Mouse (Mus musculus) midbrain, embryonic 10.5 days (tissue): Measurements from ENCODE around the gene Fdps. TPM values are rescaled to one million over a fixed set of nuclear protein-coding genes. Genes with fewer than 3 reads are reported as not detected.
"Not testable (repeated sequence)": the region's sequence is repeated elsewhere in the genome, so short reads cannot be mapped to it uniquely, and the experiment has no call there.

ENCODE experiments used
- DNase-seq: peaks from one replicate; pipeline ENCODE4 v3.0.0-alpha.2; 2017; ENCODE audit warnings: low spot score
- H3K27ac ChIP-seq: fragments of 300-500 bp; sonication (generic); replicated peaks from 2 replicates; pipeline ENCODE4 v1.5.1; 2016; ENCODE audit warnings: mild to moderate bottlenecking
- H3K27me3 ChIP-seq: fragments of 300-500 bp; sonication (generic); 2 replicates; pipeline ENCODE4 v1.6.1; 2016; ENCODE audit warnings: low read depth, mild to moderate bottlenecking; ENCODE audit not compliant: poor library complexity, severe bottlenecking
- H3K36me3 ChIP-seq: fragments of 300-500 bp; sonication (generic); 2 replicates; pipeline ENCODE4 v1.6.1; 2016; ENCODE audit warnings: mild to moderate bottlenecking, moderate library complexity
- H3K4me1 ChIP-seq: fragments of 300-500 bp; sonication (generic); 2 replicates; pipeline ENCODE4 v1.6.1; 2016
- H3K4me3 ChIP-seq: fragments of 300-500 bp; sonication (generic); 2 replicates; pipeline ENCODE4 v1.5.1; 2016; ENCODE audit warnings: mild to moderate bottlenecking, moderate library complexity
- H3K9me3 ChIP-seq: fragments of 300-500 bp; sonication (generic); replicated peaks from 2 replicates; pipeline ENCODE4 v1.6.1; 2016; ENCODE audit warnings: mild to moderate bottlenecking
- WGBS: fragments of 180-500 bp; shearing (Covaris S2); methylation state at CpG from one replicate; pipeline ENCODE4 v1.1.7; 2016; 5-methylcytosine and 5-hydroxymethylcytosine counted together
- polyA plus RNA-seq: library from polyadenylated mRNA; unstranded; fragments of >200 nt; fragmentation: Nextera tagmentation; extraction: Ambion mirVana; gene quantifications from 2 replicates; pipeline ENCODE4 v1.2.1, GENCODE M21; 2016

The Fdps gene
- polyA plus RNA-seq, 1 experiment from 2014 or later, result 366 TPM

DNA sequence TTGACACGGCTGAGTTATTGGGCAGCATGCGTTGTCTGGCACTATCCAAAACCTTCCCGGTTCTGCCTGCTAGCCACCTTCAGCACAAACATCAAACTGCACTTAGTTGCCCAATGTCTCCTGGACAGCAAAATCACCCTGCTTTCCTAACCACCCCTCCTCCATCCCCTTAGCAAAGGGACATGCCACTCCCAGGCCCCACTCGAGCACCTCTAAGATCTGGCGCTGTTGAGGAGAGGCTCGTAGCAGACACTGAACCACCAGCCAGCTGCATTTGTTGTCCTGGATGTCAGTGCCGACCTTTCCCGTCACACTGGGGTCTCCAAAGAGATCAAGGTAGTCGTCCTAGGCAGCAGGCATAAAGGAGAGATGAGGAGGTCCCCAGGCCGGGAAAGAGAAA, 7.7 kb downstream of the Fdps start:
- Histone ChIP-seq H3K36me3 (peaks cover 58% of the 10 kb centered on the region), H3K27me3 (peaks cover 54% of the 10 kb centered on the region), H3K4me1 (peaks cover 54% of the 10 kb centered on the region), H3K27ac (no peak overlapping the region), H3K4me3 (no peak overlapping the region), H3K9me3 (no peaks in the 10 kb centered on the region)
- WGBS, result 89% methylated on average over 10 of the region's 10 CpGs
- no peak for DNase-seq

DNA sequence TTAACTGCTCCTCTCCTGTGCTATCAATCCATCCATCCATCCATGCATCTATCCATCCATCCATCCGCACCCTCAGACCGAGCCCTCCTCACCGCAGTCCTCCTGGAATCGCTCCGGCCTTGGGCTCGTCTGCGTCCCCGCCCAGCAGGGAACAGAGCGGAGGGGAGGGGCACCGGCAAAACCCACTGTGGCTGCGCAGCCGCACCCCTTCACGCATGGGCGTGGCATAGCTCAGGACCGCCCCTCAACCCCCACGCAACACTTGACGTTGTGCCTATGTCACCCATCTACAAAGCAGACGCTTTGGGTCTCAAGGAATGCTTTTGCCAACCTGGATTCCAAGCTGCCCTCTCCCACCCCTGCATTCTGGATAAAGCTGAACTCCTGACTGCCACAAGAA, 8.6 kb downstream of the Fdps start, which contains the start of gene Rusc1:
Gene Rusc1, minus strand, starts transcription at position 137 of the 400 bp plus-strand sequence.
- DNase-seq, result peak; percentile 80
- H3K4me1 ChIP-seq, result peaks cover 54% of the 10 kb centered on the region
- H3K36me3 ChIP-seq, result peaks cover 58% of the 10 kb centered on the region
- no peaks in the 10 kb centered on the region for H3K9me3 ChIP-seq
- peak within 1 kb of the TSS; percentile 79 for H3K4me3 ChIP-seq
- H3K27me3 ChIP-seq, result peaks cover 62% of the 10 kb centered on the region
- H3K27ac ChIP-seq, result peak within 1 kb of the TSS; percentile 67
- WGBS, result 1% methylated on average over 18 of the region's 18 CpGs

DNA sequence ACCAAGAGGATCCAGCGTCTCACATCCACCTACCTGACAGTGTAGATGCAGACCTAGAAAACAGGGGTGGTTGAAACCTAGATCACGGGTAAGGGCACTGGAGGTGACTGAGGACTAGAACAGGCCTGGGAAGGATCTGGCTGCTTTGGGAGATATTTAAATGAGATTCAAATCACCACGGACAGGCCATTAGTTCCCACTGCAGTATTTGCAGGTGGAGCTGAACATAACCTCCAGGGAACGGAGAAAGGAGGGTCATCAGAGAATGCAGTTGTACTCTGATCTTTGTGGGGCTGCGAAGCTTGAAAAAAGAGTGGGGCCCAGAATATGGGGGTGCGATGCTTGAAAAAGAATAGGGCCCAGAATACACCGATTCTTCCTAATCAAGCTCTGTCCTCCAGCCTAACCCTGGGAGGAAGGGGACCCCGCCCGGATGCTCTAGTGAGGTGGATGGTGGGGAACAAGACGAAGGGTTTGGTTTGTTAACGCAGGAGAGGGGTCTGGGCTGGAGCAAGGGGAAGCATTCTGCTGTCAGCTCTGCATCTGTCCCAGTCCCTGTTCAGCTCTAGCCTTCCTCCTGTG, 9.2 kb downstream of the Fdps start:
- peaks cover 58% of the 10 kb centered on the region for H3K36me3 ChIP-seq
- DNase-seq, result no peak
- peak overlapping the region; percentile 79 for H3K4me3 ChIP-seq
- H3K9me3 ChIP-seq, result no peaks in the 10 kb centered on the region
- peaks cover 57% of the 10 kb centered on the region for H3K4me1 ChIP-seq
- 14% methylated on average over 11 of the region's 11 CpGs for WGBS
- H3K27ac ChIP-seq, result peak overlapping the region; percentile 67
- H3K27me3 ChIP-seq, result peaks cover 68% of the 10 kb centered on the region

DNA sequence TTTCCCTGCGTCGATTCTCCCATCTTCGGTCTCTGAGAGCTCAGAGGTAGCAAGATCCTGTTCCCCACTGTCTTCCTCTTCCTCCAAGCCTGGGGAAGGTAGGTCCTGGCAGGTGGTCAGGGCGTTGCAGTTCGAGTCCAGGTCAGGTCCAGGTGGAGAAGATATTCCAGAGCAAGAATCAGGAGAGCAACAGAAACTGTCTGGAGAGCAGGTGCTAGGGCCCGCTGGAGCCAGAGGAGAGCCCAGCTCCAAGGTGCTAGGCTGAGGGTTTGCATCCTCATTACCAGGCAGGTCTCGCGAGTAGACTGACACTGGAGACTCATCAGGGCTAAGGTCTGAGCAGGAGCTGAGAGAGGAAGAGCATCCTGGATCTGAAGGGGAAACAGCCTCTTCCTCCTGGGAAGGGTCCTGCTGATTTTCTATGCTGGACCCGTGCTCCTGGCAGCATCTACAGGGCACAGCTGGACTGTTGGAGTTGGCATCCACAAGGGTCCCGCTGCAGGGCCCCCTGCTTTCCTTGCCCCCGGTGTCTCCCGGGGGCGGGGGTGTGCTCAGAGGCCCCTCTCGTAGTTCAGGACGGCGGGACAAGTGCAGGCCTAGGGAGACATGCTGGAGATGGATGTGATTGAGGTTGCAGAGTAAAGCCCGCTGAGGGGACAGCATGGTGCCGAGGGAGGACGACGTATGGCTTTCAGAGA, 9.8 kb downstream of the Fdps start:
- H3K27ac ChIP-seq, result peak overlapping the region; percentile 89; the same call in 1 of the 2 replicates
- peaks cover 59% of the 10 kb centered on the region for H3K4me1 ChIP-seq
- H3K9me3 ChIP-seq, result no peaks in the 10 kb centered on the region
- peak overlapping the region; percentile 79 for H3K4me3 ChIP-seq
- DNase-seq, result no peak
- 7% methylated on average over 20 of the region's 20 CpGs for WGBS
- H3K27me3 ChIP-seq, result peaks cover 70% of the 10 kb centered on the region
- peaks cover 53% of the 10 kb centered on the region for H3K36me3 ChIP-seq

DNA sequence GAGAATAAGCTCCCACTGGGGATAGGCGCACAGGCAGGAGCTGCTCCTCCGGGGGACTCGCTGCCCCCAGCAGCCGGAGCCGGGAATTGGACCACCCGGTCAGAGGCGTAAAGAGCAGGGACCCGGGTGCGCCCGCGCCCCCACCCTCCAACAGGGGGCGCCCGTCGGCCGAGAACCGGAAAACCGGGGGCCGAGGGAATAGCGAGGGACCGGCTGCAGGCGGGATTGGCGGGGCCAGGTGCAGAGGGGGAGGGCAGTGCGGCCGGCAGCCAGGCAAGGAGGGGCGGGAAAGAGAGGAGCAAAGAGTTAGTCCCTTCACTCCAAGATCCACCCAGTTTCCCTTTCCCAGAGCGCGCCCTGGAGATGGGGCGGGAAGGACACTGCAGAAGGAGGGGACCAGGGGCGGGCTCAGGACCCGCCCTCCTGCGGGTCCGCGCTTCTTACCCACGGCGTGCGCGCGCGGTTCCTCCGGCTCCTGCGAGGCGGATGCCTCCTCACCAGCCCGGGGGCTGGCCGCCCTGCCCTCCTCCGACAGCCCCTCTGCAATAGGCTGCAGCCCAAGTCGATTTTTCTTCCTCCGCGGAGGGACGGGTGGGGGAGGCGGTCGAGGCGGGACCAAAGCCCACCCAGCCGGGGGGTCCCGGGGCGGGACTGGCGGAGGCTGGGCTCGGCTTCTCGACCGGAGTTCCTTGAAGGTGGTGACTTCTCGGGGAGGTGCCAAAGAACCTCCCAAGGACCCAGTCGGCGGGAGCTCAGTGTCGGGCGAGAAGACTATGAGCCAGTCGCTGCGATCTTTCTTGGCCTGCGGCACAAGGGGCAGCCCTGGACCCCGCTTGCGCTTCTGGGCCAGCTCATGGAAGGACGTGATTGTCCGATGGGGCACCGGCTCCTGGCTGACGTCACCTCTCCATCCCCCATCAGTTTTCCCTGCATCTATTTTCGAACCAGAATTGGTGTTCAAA, 10.8 kb downstream of the Fdps start:
- Histone ChIP-seq H3K4me1 (peaks cover 59% of the 10 kb centered on the region), H3K36me3 (peaks cover 47% of the 10 kb centered on the region), H3K27ac (peak overlapping the region; percentile 89), H3K27me3 (peaks cover 70% of the 10 kb centered on the region), H3K4me3 (peak overlapping the region; percentile 79), H3K9me3 (no peaks in the 10 kb centered on the region)
- WGBS, result 1% methylated on average over 74 of the region's 74 CpGs
- DNase-seq, result peak; percentile 88

DNA sequence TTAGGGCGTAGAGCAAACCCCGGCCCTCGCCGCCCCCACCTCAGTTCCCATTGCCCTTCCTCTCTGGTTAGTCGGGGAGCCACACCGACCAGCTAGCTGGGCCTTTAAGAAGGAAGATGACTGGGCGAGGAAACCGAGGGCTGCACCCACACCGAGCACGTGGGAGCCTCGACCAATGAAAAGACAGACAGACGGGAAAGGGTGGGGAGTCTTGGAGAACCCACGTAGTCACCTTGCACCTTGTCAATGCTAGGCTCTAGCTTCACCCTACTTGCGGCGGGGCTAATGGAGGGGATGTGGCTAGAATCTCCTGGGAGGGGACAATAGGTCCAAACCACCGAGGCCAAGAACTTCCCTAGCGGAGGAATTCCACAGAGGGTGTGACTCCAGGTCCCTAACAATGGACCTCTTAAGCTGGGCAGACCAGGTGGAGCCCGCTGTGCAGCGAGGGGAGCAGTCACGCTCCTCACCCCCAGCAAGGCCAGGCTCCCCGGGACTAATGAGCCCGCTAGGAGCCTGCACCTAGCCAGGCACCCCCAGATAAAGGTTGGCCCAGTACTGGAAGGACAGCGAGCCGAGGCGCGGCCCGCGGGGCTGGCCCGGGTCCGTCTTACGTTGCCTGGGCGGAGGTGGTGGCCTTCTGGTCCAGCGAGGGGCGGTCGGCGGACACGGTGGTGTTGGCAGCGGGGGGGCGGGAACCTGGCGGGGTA, 11.7 kb downstream of the Fdps start:
- peak overlapping the region; percentile 79 for H3K4me3 ChIP-seq
- H3K27me3 ChIP-seq, result peaks cover 70% of the 10 kb centered on the region
- under 1% methylated on average over 40 of the region's 40 CpGs for WGBS
- peaks cover 59% of the 10 kb centered on the region for H3K4me1 ChIP-seq
- H3K9me3 ChIP-seq, result no peaks in the 10 kb centered on the region
- peak; percentile 78 for DNase-seq
- H3K27ac ChIP-seq, result peak overlapping the region; percentile 89
- H3K36me3 ChIP-seq, result peaks cover 42% of the 10 kb centered on the region

DNA sequence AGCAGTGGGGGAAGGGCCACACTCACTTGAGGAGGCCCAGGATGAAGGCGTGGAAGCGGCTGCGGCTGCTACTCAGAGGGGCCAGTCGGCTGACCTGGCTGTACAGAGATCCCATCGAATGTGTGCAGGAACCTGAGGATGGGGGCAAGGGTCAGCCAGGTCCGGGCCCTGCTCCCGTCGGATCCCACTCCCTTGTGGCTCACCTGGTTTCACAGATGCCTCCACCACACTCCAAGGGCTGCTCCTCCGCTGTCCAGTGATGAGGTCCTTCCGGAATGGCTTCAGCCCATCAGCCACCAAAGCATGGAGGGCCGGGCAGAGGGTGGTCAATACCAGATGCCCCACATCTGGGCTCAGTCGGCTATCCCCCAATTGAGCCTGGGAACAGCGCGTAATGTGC, 12.8 kb downstream of the Fdps start:
- H3K9me3 ChIP-seq, result no peaks in the 10 kb centered on the region
- H3K27me3 ChIP-seq, result peaks cover 60% of the 10 kb centered on the region
- peaks cover 42% of the 10 kb centered on the region for H3K36me3 ChIP-seq
- DNase-seq, result no peak
- peak overlapping the region; percentile 79 for H3K4me3 ChIP-seq
- H3K4me1 ChIP-seq, result peaks cover 59% of the 10 kb centered on the region
- 67% methylated on average over 14 of the region's 14 CpGs for WGBS
- no peak overlapping the region for H3K27ac ChIP-seq

DNA sequence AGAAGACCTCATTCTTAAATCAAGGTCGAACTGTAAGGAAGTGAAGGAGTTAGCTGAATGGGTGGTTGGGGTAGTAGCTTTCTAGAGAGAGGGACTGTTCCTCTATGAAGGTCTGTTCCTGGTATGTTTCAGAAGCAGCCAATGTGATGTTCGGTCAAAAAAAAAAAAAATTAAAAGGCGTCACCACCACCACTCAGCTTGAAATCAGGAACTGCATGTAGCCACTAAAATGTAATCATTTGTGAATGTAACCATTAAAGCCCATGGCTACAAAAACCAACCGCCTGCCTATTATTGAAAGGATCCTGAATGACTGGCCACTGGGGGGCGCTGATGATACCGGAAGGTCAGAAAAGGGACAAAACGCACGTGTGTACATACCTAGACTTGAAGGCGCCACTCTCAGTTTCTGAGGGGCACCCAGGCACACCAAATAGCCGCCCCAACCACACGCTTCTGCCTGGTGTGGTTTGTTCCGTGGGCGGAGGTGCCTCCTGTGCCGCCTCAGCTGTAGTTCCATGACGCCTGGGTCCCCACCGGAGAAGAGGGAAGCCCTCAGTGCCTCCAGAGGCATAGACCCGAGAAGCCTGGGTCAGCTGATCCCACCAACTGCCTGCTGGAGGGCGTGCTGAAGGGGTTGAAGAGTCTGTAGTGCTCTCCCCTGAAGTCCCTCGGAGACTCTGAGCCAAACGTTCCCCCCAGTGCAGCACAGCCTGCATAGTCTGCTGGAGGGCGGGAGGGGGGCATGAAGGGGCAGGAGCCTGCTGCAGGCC, 14.2 kb downstream of the Fdps start:
- 34% methylated on average over 21 of the region's 21 CpGs for WGBS
- peak overlapping the region; percentile 52; the same call in 1 of the 2 replicates for H3K27ac ChIP-seq
- H3K4me1 ChIP-seq, result peaks cover 49% of the 10 kb centered on the region
- H3K9me3 ChIP-seq, result no peaks in the 10 kb centered on the region
- peak overlapping the region; percentile 23; the same call in 1 of the 2 replicates for H3K4me3 ChIP-seq
- H3K27me3 ChIP-seq, result peaks cover 46% of the 10 kb centered on the region
- H3K36me3 ChIP-seq, result peaks cover 37% of the 10 kb centered on the region
- DNase-seq, result peak; percentile 76

DNA sequence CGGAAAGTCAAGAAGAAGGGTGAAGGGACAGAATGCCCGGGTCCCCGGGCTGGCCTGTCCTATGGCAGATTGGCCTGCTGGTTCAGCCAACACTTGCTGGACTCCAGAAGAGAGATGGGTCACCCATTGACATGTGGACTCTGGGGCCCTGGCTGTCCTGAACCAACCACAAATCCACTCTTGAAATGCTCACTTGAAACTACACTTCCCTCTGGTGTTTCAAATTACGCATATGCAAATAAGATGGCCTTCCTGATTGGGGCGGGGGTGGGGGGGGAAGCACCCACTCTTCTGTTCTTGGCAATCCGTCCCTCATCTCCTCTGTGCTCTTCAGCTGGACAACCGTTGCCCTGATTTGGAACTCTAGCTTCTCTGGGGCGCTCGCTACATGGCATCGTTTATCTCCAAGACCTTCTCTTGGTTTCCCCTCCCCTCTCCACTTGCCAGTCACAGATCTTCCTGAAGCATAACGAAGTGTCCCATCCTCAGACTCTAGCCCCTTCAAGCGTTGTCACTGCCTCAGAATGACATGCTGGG, 17.0 kb downstream of the Fdps start:
- no peak for DNase-seq
- Histone ChIP-seq H3K4me1 (peaks cover 21% of the 10 kb centered on the region), H3K9me3 (no peaks in the 10 kb centered on the region), H3K27ac (no peak overlapping the region), H3K4me3 (no peak overlapping the region), H3K36me3 (peaks cover 56% of the 10 kb centered on the region), H3K27me3 (peaks cover 23% of the 10 kb centered on the region)
- WGBS, result 85% methylated on average over 12 of the region's 12 CpGs

DNA sequence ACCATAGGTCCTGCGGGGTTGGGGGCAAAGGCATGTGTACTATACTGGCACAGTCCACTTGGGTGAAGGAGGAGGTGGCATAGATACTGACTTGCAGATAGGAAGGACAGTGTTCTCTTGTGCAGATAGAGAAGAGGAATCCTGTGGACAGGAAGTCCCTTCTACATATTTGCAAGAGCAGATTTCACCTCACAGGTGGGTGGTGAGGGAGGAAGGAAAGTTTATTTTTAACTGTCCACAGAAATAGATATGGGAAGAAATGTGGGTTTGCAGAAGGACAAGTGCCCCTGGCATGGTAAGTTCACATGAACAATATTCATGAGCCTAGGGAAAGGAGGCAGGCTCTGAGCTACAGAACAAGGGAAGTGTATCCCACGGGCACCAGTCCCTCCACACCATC, 17.6 kb downstream of the Fdps start:
- Histone ChIP-seq H3K4me1 (peaks cover 15% of the 10 kb centered on the region), H3K27ac (no peak overlapping the region), H3K27me3 (peaks cover 17% of the 10 kb centered on the region), H3K9me3 (no peaks in the 10 kb centered on the region), H3K36me3 (peaks cover 61% of the 10 kb centered on the region), H3K4me3 (no peak overlapping the region)
- WGBS, result 96% methylated on average over 2 of the region's 2 CpGs
- no peak for DNase-seq

DNA sequence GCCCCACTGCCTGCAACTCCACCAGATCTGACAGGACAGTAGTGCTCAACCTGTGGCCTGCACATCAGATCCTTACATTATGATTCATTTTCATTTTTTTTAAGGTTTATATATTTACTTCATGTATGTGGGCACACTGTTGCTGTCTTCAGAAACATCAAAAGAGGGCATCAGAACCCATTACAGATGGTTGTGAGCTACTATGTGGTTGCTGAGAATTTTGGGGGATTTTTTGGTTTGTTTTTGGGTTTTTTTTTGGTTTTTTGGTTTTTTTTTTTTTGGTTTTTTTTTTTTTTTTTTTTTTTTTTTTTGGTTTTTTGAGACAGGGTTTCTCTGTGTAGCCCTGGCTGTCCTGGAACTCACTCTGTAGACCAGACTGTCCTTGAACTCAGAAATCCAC, 19.5 kb downstream of the Fdps start:
- H3K9me3 ChIP-seq, H3K4me3 ChIP-seq, DNase-seq, H3K27ac ChIP-seq, H3K27me3 ChIP-seq, H3K4me1 ChIP-seq: not testable (repeated sequence)
- H3K36me3 ChIP-seq, result peaks cover 64% of the 10 kb centered on the region
